Mouse (Mus musculus) embryonic fibroblast, embryonic 13.5 days (primary cell): ENCODE results near the gene Aff3. TPM values are rescaled to one million over a fixed set of nuclear protein-coding genes. Genes with fewer than 3 reads are reported as not detected.
"Not testable (repeated sequence)": the region's sequence is repeated elsewhere in the genome, so short reads cannot be mapped to it uniquely, and the experiment has no call there.

ENCODE experiments used
- H3K27ac ChIP-seq: 2 replicates; pipeline ENCODE4 v1.5.1; 2012; ENCODE audit warnings: low read length, control low read depth, inconsistent platforms; ENCODE audit not compliant: insufficient read depth
- H3K4me1 ChIP-seq: 2 replicates; pipeline ENCODE4 v1.6.1; 2011; ENCODE audit warnings: low read length; ENCODE audit not compliant: control insufficient read depth, insufficient read depth
- H3K4me3 ChIP-seq: 2 replicates; pipeline ENCODE4 v1.5.1; 2011; ENCODE audit warnings: mild to moderate bottlenecking, control low read depth, low read length; ENCODE audit not compliant: insufficient read depth
- CTCF ChIP-seq: IDR thresholded peaks from 2 replicates; pipeline ENCODE4 v1.5.1; 2011; ENCODE audit warnings: mild to moderate bottlenecking, control low read depth, low read length, moderate library complexity, borderline replicate concordance; ENCODE audit not compliant: insufficient read depth
- POLR2A ChIP-seq: IDR thresholded peaks from 2 replicates; pipeline ENCODE4 v1.6.1; 2011; ENCODE audit warnings: low read depth, mild to moderate bottlenecking, control low read depth, low read length, moderate library complexity
- polyA plus RNA-seq: library from polyadenylated mRNA; stranded (reverse); fragments of >200 nt; gene quantifications from 2 replicates; pipeline ENCODE4 v1.2.4, GENCODE M21; 2011; ENCODE audit warnings: low read depth; ENCODE audit not compliant: missing spikeins, insufficient read length

Aff3 gene
- polyA plus RNA-seq, 1 experiment, result 20.0 TPM

GRCm38 (mm10) chr1:38436471-38437340 lies 228.0 kb downstream of the Aff3 start:
- Histone ChIP-seq H3K4me1 (peaks cover 24% of the 10 kb centered on the region), H3K27ac (peak overlapping the region; percentile 20; the same call in 1 of the 2 replicates), H3K4me3 (no peak overlapping the region)
- TF ChIP-seq POLR2A (no peak), CTCF (no peak)

GRCm38 (mm10) chr1:38430311-38430710 lies 234.4 kb downstream of the Aff3 start:
- not testable (repeated sequence) for H3K27ac ChIP-seq, H3K4me1 ChIP-seq, H3K4me3 ChIP-seq

- no peak for TF ChIP-seq CTCF
- TF ChIP-seq POLR2A, result no peak
- no peaks in the 10 kb centered on the region for H3K4me1 ChIP-seq
- H3K27ac ChIP-seq, result no peak overlapping the region
- H3K4me3 ChIP-seq, result no peak overlapping the region
Measured at GRCm38 (mm10) chr1:38428708-38429683, 235.8 kb downstream of the Aff3 start.

GRCm38 (mm10) chr1:38422921-38423320 lies 241.8 kb downstream of the Aff3 start:
- H3K27ac ChIP-seq, result no peak overlapping the region
- H3K4me1 ChIP-seq, result no peaks in the 10 kb centered on the region
- no peak overlapping the region for H3K4me3 ChIP-seq
- TF ChIP-seq CTCF, result no peak
- no peak for TF ChIP-seq POLR2A

- TF ChIP-seq POLR2A (no peak), CTCF (no peak)
- no peak overlapping the region for H3K4me3 ChIP-seq
- no peak overlapping the region for H3K27ac ChIP-seq
- H3K4me1 ChIP-seq, result no peaks in the 10 kb centered on the region
Measured at GRCm38 (mm10) chr1:38419331-38419730, 245.4 kb downstream of the Aff3 start.

- Histone ChIP-seq H3K4me3 (no peak overlapping the region), H3K4me1 (no peaks in the 10 kb centered on the region), H3K27ac (no peak overlapping the region)
- TF ChIP-seq POLR2A, result no peak
- no peak for TF ChIP-seq CTCF
Measured at GRCm38 (mm10) chr1:38418181-38419032, 246.3 kb downstream of the Aff3 start.

- Histone ChIP-seq H3K4me1 (no peaks in the 10 kb centered on the region), H3K27ac (no peak overlapping the region), H3K4me3 (no peak overlapping the region)
- TF ChIP-seq POLR2A (no peak), CTCF (no peak)
Measured at GRCm38 (mm10) chr1:38417196-38417595, 247.6 kb downstream of the Aff3 start.

GRCm38 (mm10) chr1:38415511-38415910 lies 249.2 kb downstream of the Aff3 start:
- TF ChIP-seq CTCF (no peak), POLR2A (no peak)
- no peak overlapping the region for H3K4me3 ChIP-seq
- no peak overlapping the region for H3K27ac ChIP-seq
- no peaks in the 10 kb centered on the region for H3K4me1 ChIP-seq

GRCm38 (mm10) chr1:38411106-38411505 lies 253.6 kb downstream of the Aff3 start:
- H3K4me3 ChIP-seq, result no peak overlapping the region
- no peak overlapping the region for H3K27ac ChIP-seq
- no peaks in the 10 kb centered on the region for H3K4me1 ChIP-seq
- TF ChIP-seq CTCF (no peak), POLR2A (no peak)
